Mouse (Mus musculus) layer of hippocampus, adult 9-10 months (tissue): ENCODE measurements at regions not wholly inside any gene's neighbourhood (a gene's known extent, or its start where the extent isn't known, plus 50 kb on each side); places are given as distances from the start of the nearest gene placed in this dataset.

ENCODE experiments used
- DNase-seq: peaks from one replicate; pipeline ENCODE4 v3.0.0; 2022; ENCODE audit warnings: low spot score

DNA sequence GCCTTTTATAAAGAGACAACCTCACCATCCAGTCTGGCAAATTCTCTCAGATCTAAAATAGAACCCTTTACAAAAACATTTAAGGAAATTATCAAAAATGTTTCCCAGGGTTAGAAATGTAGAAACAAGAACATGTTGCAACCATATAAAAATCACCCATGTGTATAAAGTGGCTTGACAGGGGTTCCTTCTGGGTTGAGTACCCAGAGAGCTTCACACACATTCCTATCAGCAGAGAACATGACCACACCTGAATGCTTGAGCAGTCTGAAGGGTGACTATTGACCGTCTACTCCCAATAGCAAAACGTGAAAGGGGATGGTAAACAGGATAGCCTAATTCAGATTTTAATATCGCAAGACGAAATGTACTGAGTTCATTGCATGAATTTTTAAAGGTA, 57.8 kb upstream of the Zfand5 start:
- no peak for DNase-seq

DNA sequence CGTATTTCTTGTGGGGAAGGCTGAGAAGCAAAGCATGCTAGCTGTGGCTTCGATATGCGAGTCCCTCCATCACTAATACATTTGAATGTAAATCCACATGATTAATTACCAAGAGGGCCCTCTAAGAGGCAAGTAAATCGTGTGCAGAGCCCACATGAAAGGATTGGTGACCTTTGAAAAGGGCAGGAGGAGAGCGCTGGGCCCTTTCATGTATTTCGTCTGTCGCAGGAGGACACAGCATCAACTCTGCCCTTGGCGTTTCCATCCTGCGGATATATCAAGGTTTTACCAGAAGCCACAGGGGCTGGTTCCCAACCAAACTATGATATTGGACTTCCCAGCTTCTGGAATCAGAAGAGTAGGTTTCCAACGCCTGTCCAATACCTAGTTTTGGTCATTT, 78.6 kb upstream of the Zfand5 start:
- no peak for DNase-seq

- DNase-seq = no peak
Measured at GRCm38 (mm10) chr19:21192576-21192975, 79.5 kb upstream of the Zfand5 start.

DNA sequence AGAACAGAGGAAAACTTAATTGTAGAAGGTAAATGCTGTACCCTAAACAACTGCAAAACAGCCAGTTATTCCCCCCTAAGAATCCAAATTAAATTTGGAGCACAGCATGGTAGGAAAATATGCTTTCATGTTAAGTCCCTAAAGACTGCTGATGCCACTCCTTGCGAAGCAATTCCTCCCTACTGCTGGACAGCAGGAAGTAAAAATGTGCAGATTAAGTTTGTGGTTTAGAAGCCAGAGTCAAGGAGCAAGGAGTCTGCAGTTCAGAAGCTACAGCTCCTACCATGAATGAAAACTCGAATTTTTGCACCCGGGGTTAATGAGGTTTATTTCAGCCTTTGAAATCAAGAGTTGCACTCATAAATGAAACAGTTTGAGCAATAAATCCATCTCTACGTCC, 82.9 kb upstream of the Zfand5 start:
- no peak for DNase-seq

DNA sequence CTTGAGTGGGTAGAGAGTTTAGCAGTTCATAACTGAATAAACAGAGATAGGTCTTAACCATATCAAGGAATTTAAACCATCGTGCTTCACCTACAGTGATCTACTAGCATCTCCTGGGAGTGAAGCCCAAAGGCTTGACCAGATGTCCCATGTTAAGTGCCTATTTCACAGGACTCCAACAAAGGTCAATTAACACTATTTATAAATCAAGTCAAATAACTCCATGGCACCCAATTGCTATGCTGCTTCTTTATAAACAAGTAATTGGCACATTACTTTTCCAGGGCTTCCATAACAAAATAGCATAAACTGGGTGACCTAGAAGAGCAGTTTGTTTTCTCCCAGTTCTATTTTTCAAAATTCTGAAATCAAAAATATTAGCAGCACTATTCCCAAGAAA, 85.4 kb upstream of the Zfand5 start:
- no peak for DNase-seq

GRCm38 (mm10) chr19:21186016-21186415, 86.1 kb upstream of the Zfand5 start:
- no peak for DNase-seq

DNA sequence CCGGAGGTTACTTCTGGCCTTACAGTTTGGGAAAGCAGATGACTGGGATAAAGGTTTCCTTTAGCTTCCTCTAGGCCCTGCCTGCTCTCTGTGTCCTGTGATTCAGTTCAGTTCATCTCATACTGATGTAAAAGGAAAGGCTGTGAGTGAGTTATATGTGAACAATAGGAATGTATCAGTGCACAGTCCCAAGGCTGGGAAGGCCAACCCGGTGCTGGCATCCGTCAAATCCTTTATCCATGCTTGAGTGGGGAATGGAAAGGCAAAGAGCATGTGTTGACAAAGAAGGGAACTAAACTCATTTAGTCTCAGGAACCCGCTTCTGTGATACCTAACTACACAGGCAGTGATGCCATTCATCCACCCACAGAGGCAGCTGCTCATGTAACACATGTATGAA, 89.0 kb upstream of the Zfand5 start:
- no peak for DNase-seq

- DNase-seq = no peak
Measured at GRCm38 (mm10) chr19:21179886-21180285, 92.2 kb upstream of the Zfand5 start.

DNA sequence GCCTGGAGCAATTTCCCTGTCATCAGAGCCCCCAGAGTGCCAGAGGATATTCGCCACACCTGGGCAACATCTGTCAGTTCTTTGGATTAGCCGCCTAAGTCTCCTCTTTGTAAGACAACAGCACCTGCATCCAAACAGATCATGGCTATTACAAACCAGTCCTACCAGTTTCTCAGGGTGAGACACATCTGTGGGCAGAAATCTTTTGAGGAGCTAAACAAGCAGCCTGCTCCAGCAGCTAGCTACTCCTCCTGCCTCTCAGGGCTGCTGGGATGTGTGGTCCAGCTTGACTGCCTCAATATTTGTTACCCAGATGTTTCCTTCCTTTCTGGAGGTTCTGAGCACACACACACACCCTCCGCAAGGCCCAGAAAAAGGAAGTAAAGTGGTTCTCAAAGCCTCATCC, 96.6 kb upstream of the Zfand5 start:
- DNase-seq = no peak

DNA sequence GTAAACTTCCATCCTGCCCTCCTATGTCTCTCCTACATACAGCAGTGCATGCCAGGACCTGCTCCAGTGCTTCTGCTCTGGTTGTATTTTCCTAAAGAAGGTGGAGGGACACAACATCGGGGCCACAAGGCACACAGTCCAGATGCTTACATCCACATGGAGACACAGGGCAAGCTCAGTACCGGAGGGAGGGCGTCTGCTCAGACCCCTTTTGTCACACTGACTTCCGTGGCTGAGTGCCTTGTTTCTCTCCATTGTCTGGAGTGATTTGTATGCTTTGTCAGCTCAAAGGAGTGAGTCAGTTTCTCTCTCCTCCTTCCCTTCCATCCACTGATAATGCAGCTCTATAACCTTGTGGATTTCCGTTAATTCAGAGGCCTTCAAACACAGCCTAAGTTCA, 97.4 kb upstream of the Zfand5 start:
- no peak for DNase-seq

DNA sequence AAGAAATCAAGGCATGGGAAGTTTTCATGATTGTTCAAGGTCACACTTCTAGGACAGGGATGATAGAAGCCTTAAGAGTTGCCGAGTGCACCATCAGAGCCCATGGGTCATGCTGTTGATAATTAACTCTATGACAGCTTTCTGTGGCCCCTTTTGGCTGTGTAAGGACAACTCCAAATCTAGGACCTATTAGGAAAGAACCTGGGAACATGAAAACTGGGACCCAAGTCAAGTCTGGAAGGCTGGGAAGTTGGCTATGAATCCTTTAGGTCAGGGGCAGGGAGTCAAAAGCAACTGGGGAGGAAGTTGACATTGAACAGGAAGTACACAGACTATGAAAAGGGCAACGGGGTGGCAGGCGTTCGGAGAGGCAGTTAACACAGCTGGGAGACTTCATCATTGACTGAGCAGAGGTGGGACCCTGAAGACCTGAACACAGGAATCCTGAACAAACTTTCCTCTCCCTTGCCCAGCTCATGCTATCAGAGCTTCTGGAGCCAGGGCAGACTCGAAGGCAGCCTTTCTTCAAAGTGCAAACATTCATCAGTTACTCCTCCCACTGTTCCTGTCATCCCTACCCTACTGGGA, 98.1 kb upstream of the Zfand5 start:
- no peak for DNase-seq

- DNase-seq = no peak
Measured at GRCm38 (mm10) chr19:21171191-21171590, 100.9 kb upstream of the Zfand5 start.

DNA sequence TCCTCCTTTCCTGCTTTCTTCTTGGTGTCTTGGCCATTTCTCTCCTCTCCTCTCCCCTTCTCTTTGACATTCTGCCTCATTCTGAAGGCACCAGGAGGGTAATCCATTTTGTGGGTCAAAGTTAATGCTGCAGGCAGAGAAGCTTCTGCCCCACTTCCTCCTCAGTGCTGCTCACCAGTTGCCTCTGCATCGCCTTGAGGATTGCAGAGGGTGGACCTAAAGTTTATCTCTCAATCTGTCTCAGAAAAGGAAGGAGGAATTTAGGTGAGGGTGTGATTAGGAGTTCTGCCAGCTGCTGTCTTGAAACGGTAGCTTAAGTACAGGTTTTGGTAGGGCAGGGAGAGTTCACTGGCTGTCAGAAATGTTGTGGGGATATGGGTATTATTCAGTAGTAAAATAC, 101.3 kb upstream of the Zfand5 start:
- DNase-seq = no peak

DNA sequence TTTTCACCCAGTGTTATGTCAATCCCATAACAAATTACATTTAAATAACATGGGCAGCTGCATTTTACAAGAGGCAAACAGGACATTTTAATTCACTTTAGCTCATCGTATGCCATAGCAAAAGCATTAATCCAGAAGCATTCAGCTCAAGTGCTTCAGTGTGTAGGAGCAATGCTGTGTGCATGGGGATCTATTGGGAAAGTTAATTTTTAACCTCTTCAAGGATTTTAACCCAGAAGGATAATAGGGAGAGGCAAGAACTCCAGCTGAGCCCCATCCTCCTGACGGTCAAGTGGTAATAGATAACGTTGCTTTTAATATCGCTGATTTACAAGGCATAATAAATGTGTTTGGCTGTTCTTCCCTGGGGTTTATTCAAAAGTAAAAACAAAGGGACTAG, 105.1 kb upstream of the Zfand5 start:
- no peak for DNase-seq

DNA sequence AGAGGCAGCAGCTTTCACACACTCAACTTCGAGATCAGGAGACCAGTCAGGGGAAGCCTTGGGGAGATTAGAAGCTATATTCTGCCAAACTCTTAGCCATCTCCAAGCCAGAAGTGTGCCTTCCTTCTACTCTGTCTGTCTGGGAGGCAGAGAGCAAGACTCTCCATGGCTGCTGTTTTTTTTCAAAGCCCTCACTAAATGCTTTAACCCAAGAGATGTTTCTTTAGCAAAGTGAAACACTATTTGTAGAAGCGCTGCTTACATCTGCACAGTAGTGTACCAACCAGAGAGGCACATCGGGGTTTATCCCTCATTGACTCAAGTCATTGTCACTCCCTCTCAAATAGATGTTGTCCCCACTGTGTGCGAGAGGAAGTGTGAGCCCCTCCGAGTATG, 105.6 kb upstream of the Zfand5 start:
- DNase-seq = no peak

- DNase-seq = no peak
Measured at GRCm38 (mm10) chr19:21165763-21166464, 106.2 kb upstream of the Zfand5 start.

- no peak for DNase-seq
Measured at GRCm38 (mm10) chr19:21163978-21164377, 108.1 kb upstream of the Zfand5 start.

DNA sequence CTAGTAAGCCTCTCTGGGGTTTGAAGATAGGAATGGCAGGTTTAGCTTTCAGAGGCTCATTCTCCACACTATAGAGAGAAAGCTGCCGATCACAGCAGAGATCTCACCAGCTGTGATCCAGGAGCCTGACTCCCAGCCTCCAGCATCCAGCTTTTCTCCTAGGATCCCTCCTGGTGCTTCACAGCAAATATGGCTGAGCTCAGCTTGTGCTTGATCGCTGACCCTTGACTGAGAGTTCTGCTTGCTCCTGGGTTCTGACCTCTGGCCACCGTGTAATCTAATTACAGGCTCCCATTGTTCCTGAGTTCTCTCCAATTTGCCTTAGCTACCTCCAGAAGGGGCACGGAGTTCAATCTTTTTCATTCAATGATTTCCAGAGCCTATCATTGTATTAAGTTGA, 111.1 kb upstream of the Zfand5 start:
- DNase-seq = no peak

DNA sequence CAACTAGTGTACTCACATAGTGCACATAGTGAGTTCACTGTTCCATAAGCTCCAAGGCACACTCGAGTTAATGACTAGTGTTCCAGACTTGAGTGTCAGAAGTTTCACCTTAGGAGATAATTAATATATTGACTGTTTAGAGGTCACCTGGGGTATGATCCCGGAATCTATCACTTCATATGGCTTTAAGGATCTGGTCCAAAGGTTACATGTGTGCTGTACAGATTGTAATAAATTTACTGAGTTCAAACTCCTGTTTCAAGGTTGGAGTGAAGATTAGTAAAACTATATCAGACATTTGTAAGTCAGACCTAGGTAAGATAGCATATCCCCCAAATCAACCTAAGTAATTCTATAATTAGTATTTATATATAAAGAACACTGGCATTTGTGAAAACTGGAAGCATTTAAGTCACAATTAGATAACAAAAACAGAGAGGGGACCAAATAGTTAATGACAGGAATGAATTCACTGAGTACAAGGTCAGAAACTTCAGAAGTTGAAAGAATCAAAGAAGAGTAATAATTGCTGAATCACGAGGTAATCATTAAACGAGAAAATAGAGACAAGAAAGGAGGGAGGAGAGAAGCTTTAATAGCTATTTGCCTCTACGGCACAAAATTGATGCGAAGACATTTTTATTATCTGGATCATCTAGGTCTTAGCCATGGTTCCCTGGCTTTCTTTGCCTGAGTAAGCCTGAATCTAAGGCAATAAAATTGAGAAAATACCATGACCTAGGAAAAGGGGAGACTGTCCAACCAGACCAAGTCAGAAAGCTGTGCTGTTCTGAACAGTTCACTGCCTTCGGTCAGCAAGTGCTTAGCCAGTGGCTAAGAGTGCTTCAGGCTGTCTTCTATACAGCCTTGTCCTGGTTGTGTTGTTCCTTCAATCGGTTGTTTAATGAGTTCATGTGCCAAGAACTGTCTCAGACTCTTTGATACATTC, 112.6 kb upstream of the Zfand5 start:
- no peak for DNase-seq

- DNase-seq = no peak
Measured at GRCm38 (mm10) chr19:21154162-21154561, 117.9 kb upstream of the Zfand5 start.

- no peak for DNase-seq
Measured at GRCm38 (mm10) chr19:21152027-21152426, 120.1 kb upstream of the Zfand5 start.

DNA sequence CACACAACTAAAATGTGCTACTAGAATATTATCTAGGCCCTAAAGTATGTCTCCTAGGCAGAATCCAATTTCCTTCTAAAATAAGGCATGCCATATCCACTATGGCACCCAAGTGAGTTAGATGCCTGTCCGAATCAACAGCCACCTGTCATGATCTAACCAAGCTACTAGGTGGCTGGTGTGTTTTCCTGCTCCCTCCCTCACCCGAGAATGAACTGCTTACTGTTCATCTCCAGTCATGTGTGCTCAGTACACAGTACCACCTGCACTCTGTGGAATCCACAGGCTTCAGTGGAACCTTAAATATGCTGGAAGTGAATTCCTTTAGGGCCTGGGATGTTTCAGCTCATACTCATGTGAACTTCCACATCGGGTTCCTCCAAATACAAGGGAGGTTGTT, 121.2 kb upstream of the Zfand5 start:
- no peak for DNase-seq

DNA sequence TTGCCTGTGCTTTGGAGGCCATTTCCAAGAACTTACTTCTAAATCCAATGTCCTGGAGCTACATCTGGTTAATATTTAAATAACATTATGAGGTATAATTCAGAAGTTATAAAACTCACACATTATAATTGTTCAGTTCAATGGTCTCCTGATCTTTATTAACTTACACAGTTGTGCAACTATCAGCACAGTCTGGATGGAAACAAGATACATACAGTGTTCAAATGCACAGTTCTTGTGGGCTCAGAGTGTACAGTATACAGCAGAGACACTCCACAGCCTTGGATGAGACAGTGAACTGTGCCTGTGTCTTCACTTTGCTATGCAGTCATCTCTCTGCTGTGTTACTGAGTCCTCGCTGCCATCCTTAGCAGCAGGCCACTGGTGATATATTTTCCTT, 121.8 kb upstream of the Zfand5 start:
- DNase-seq = no peak
